Mouse (Mus musculus): ENCODE results near the gene Vmn1r4.
A peak's percentile ranks its signal among the peaks of the same experiment; 100 is the strongest.

The Vmn1r4 gene

DNA sequence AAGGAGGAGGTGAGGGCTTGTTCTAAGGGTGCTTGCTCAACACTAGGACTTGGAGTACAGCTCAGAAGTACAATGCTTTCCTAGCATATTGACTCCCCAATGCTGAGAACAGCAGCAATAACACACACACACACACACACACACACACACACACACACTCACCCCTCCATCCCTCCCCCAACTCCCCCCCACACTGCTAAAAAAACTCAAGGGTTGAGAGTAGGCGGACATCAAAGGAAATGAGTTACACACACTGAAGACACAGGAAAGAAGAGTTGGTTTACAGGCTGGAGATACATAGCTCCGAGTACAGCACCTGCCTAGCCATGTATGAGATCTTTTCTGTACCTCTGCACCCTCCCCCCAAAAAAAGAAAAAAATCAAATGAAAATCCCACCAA is 7.5 kb upstream of the Vmn1r4 start:
- no peak for DNase-seq (ENCODE audit: low spot score in 2 of 2)

DNA sequence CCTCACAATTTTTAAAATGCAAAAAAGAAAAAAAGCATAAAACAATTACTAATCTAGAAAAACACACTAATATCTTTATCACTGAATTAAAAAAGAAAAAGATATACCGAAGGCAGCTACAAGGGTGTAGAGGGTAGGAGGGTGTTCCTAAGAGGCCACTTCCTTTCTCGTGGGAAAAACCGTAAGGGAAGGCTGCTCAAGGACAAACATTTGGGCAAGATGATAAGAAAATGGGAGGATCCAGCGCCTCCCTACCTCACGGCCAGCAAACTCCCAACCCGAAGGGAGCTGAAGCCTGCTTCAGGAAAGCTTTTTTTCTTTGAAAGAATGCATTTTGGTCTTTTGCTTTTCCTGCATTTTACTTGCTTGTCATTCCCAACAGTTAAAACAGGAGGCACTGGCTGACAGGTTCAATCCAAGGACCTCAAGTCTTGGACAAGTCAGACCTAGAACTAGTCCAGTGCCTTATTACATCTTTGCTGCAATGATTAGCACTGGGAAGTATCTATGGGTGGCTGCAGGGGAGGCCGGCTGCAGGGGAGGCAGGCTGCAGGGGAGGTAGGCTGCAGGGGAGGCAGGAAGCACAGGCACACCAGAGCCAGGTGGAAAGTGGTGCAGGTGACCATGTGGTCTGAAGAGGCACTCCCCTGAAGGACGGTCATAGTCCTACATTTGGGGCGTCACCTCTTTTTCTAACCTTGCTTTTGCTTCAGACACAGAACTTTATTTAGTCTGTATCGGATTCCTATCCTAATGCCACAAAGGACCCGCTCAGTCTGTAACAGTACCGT is 6.0 kb upstream of the Vmn1r4 start:
- no peak for DNase-seq (ENCODE audit: low spot score in 2 of 2)

DNA sequence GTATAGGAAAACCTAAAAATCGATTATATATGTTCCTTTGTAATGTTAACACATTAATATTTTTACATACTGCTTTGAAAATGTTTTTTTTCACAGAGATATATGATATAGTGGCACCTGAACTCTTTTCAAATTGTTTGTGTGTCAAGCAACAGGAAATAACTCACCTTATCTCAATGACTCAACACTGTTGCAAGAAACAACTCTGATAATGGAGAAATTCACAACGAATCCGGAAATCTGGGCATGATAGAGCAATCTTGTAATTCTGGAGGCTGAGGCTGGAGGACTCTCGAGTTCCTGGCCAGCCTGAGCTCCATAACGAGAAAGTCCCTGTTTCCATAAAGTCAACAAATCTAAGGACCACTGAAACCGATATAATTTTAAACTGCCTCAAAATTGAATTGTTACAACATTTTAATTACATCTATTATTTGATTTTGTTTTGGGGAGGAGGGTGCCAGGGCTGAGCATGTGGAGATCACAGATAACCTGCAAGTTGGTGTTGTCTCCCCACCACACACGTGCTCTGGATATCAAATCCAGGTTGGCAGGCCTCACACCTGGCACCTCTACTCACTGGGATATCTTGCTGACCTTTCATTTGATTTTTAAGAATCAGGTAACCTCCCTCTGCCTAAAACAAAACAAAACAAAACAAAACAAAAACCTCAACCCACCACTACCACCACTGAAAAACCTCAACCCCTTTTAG is 4.3 kb upstream of the Vmn1r4 start:
- no peak for DNase-seq (ENCODE audit: low spot score in 2 of 2)

DNA sequence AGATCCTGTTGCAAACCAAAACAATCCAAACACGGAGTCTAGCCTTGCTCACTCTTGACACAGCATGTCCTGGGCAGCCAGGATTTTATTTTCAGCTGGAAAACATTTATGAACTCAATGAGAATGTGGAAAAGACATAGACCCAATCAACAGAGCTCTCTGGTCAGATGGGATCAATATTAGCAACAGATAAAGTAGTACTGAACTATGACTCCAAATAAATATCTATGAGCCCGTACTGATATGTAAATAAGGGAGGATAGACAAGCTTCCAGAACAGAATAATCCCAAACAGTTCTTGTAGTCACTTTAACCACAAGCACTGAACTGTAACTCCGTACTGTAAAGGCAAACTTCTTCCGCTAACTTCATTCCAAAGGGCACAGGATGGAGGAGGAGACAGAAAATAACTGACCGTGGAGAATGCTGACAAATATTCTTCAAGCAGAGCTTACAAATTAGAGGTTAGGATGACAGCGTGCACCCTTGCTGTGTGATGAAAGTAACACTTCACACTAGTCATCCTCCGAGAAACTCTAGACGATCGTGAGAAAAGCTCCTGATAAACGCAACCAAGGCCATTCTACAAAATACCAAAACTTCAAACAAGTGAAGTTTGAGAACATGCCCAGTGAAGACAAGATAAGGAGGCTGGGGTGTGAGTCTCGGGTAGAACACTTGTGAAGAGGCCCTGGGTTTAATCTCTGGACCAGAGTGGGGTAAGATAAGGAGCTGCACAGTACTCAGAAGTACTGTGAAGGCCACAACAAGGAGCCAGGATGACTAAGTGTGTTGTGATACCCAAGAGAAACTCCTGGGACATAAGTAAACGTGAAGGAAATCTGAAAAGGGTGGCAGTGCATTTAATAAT is 3.4 kb upstream of the Vmn1r4 start:
- no peak for DNase-seq (ENCODE audit: low spot score in 2 of 2)

DNA sequence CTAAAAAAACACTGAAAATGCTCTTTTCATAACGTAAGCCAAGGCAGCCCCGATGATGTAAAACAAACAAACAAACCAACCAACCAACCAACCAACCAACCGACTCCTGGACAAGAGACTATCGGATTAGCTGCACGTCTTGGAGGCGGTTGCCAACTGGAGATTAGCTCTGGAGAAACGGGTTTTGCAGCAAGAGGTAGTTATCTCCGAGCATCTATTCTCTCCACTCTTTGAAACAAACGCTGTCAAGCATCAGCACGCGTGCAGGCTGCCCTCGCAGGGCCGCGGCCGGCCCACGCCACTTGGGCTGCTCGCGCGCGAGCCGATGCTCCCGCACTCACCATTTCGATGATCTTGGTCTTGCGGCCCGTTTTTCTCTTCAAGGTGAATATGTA is 487 bp upstream of the Vmn1r4 start:
- peak in 1 of 2 experiments; percentile 53 for DNase-seq (ENCODE audit: low spot score in 2 of 2)

DNA sequence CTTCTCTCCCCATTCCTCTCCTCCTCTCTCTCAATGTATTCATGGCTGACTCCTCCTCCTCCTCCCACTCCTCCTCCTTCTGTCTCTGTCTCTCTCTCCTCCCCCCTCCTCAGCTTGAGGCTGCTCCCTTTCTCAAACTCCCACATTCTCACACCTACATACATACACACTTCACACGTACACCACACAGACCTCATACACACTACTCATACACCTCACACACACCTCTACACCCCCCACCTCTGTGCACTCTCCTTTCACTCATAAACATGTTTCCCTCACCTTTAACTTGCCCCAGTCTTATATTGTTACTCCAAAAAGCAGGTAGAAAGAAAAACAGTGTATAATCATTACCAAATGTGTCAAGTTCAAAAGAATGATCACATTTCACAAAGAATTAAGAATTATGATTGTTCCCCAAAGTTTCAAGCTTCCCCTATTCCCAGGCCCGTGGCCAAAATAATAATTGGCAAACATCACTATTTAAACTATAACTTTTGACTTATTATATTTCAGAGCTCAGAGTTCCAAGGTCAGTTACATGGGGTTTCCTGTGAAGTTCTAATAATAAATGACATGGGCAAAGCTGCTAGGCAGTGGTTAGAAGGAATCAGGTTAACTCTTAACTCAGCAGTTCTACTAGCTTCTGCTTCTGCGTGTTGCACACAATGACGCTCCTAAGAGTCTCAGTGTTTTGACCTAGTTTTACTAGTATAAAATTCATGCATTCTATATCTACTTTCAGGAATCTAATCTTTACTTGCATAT is 8.0 kb downstream of the Vmn1r4 start:
- DNase-seq (ENCODE audit: low spot score in 2 of 2), result no peak

DNA sequence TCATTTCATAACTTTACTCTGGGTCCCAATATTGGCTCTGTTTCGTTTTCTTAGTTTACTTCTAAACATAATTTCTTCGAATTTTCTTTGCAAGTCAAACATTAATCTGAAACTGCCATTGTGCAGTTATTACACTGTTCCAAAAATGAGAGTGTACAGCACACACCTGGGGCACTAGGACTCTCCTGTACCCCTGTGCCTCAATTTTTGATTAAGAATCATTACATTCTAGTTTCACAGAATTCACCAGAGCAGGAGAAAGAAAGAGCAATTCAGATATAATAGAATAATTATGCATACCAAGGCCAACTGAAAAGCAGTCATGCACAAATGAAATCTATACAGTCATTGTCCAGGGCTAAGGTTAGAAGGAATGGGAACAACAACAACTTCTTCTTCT is 8.6 kb downstream of the Vmn1r4 start:
- DNase-seq (ENCODE audit: low spot score in 2 of 2), result no peak

DNA sequence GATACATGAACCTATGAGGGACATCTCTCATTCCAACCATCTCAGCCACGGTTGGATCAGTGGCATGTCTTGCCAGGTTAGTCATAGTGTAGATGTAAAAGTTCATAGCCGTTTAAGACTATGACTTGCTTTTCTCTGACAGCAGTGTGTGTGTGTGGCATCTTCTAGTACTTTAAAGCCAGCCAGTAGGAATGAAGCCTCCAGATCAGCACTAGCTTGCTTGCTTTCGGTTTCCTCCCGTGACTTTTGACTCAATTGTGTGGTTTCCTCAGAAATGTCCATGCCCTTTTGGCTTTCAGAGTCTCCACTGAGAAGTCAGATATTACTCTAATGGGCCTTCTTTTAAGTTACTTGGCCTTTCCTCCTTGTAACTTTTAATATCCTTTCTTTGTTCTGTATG is 10.6 kb downstream of the Vmn1r4 start:
- DNase-seq (ENCODE audit: low spot score in 2 of 2), result no peak

DNA sequence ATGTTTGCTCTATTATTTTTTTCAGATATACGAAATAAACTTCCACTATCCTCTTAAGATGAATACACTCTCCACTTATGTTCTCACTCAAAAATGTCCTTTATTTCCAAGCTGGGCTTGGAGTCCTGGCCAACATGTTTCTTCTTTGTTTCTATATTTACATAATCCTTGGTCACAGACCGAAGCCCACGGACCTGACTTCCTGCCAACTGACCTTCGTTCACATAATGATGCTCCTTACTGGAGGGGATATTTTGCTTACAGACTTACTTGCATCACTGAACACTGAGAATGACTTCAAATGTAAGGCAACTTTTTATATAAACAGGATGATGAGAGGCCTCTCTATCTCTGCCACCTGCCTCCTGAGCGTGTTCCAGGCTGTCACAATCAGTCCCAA is 32.6 kb downstream of the Vmn1r4 start:
- DNase-seq (ENCODE audit: low spot score in 2 of 2), result no peak

DNA sequence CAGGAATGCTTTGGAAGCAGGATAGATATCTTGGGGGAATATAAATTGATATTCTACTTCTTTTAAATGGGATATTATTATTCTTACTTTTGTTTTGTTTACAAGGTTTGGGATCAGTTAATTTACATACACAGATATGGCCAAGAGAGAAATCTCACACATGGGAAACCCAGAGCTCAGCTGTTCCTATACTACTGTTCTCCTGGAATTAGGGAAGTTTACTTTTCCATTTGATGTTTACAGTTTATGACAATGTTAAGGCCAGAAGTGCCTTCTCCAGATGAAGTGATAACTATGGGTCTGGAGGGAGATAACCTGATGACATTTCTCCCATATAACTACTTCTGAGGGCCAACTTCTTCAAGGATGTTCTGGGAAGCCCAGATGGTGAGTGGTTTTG is 46.2 kb downstream of the Vmn1r4 start, which contains the start of gene Vmn1r5:
TSS of gene Vmn1r5 (plus strand) at position 301 of the 400 bp plus-strand sequence.
- DNase-seq (ENCODE audit: low spot score in 2 of 2), result no peak

DNA sequence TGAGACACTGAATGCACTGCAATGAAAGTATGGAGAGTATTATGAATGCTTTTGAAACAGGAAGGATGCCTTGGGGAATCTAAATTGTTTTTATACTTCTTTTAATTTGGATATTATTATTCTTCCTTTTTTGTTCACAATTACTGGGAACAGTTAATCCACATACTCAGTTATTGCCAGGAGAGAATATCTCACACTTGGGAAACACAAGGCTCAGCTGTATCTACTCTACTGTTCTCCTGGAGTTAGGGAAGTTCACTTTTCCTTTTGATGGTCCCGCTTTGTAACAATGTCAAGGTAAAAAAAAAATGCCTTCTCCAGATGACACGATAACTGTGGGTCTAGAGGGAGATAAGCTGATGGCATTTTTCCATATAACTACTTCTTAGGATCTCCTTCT is 73.1 kb downstream of the Vmn1r4 start, which contains the start of gene Vmn1r6:
TSS of gene Vmn1r6 (plus strand) at position 301 of the 400 bp plus-strand sequence.
- DNase-seq (ENCODE audit: low spot score in 2 of 2), result no peak

All from urinary bladder, adult 18-20 months (tissue).